Mouse (Mus musculus): ENCODE measurements around the gene Smco3. TPM values are rescaled to one million over a fixed set of nuclear protein-coding genes. Genes with fewer than 3 reads are reported as not detected.

The Smco3 gene
- polyA plus RNA-seq, 1 experiment from 2014 or later: 0.19 TPM

- no peak for ATAC-seq (ENCODE audit: low FRiP score)
- Histone ChIP-seq H3K36me3 (peaks cover 60% of the 10 kb centered on the region), H3K4me1 (replicated peaks) (peaks cover 18% of the 10 kb centered on the region), H3K4me3 (no peak overlapping the region), H3K4me2 (no peak overlapping the region), H3K9me3 (no peaks in the 10 kb centered on the region), H3K27ac (no peak overlapping the region), H3K27me3 (no peaks in the 10 kb centered on the region), H3K9ac (no peak overlapping the region)
- WGBS: 49% methylated on average over 4 of the region's 4 CpGs
Measured at GRCm38 (mm10) chr6:136813117-136813516, 22.1 kb downstream of the Smco3 start.

GRCm38 (mm10) chr6:136811196-136811595 lies 24.1 kb downstream of the Smco3 start:
- no peak for ATAC-seq (ENCODE audit: low FRiP score)
- WGBS: 88% methylated on average over 10 of the region's 10 CpGs
- Histone ChIP-seq H3K36me3 (peaks cover 42% of the 10 kb centered on the region), H3K4me2 (no peak overlapping the region), H3K27me3 (no peaks in the 10 kb centered on the region), H3K4me1 (replicated peaks) (peaks cover 24% of the 10 kb centered on the region), H3K9ac (no peak overlapping the region), H3K9me3 (no peaks in the 10 kb centered on the region), H3K4me3 (no peak overlapping the region), H3K27ac (no peak overlapping the region)

GRCm38 (mm10) chr6:136809673-136810072 lies 25.6 kb downstream of the Smco3 start:
- peak overlapping the region; percentile 99 for H3K4me2 ChIP-seq
- no peak for ATAC-seq (ENCODE audit: low FRiP score)
- no peaks in the 10 kb centered on the region for H3K27me3 ChIP-seq
- peaks cover 29% of the 10 kb centered on the region for H3K4me1 ChIP-seq (replicated peaks)
- peaks cover 28% of the 10 kb centered on the region for H3K36me3 ChIP-seq
- H3K27ac ChIP-seq: no peak overlapping the region
- H3K9me3 ChIP-seq: no peaks in the 10 kb centered on the region
- peak overlapping the region; percentile 78; the same call in 1 of the 2 replicates for H3K4me3 ChIP-seq
- H3K9ac ChIP-seq: no peak overlapping the region
- WGBS: 80% methylated on average over 13 of the region's 13 CpGs

- Histone ChIP-seq H3K36me3 (peaks cover 22% of the 10 kb centered on the region), H3K9ac (peak overlapping the region; percentile 84), H3K27me3 (no peaks in the 10 kb centered on the region), H3K4me3 (peak overlapping the region; percentile 78), H3K9me3 (no peaks in the 10 kb centered on the region), H3K4me2 (peak overlapping the region; percentile 99), H3K4me1 (replicated peaks) (peaks cover 29% of the 10 kb centered on the region), H3K27ac (no peak overlapping the region)
- ATAC-seq (ENCODE audit: low FRiP score): no peak
- WGBS: 39% methylated on average over 14 of the region's 14 CpGs
Measured at GRCm38 (mm10) chr6:136809077-136809476, 26.2 kb downstream of the Smco3 start.

- WGBS: under 1% methylated on average over 28 of the region's 28 CpGs
- peak overlapping the region; percentile 84 for H3K9ac ChIP-seq
- no peaks in the 10 kb centered on the region for H3K9me3 ChIP-seq
- peak overlapping the region; percentile 58; the same call in 1 of the 2 replicates for H3K27ac ChIP-seq
- no peaks in the 10 kb centered on the region for H3K27me3 ChIP-seq
- peaks cover 29% of the 10 kb centered on the region for H3K4me1 ChIP-seq (replicated peaks)
- peak overlapping the region; percentile 78 for H3K4me3 ChIP-seq
- peak overlapping the region; percentile 99 for H3K4me2 ChIP-seq
- no peak; the same call in none of the 2 replicates for ATAC-seq (ENCODE audit: low FRiP score)
- peaks cover 18% of the 10 kb centered on the region for H3K36me3 ChIP-seq
Measured at GRCm38 (mm10) chr6:136808631-136809046, 26.6 kb downstream of the Smco3 start.

GRCm38 (mm10) chr6:136808014-136808417 lies 27.2 kb downstream of the Smco3 start, which contains the start of gene H2afj:
H2afj (plus strand) TSS chr6:136808244.
- Histone ChIP-seq H3K4me1 (replicated peaks) (peaks cover 35% of the 10 kb centered on the region), H3K9me3 (no peaks in the 10 kb centered on the region), H3K9ac (peak within 1 kb of the TSS; percentile 84), H3K36me3 (peaks cover 13% of the 10 kb centered on the region), H3K27ac (peak within 1 kb of the TSS; percentile 74), H3K4me2 (peak within 1 kb of the TSS; percentile 99), H3K4me3 (peak within 1 kb of the TSS; percentile 78), H3K27me3 (no peaks in the 10 kb centered on the region)
- 1% methylated on average over 34 of the region's 34 CpGs for WGBS
- peak; percentile 86 for ATAC-seq (ENCODE audit: low FRiP score)

- H3K36me3 ChIP-seq: peaks cover 8% of the 10 kb centered on the region
- ATAC-seq (ENCODE audit: low FRiP score): peak; percentile 6
- WGBS: 37% methylated on average over 18 of the region's 18 CpGs
- peak overlapping the region; percentile 57 for H3K9ac ChIP-seq
- H3K4me1 ChIP-seq (replicated peaks): peaks cover 38% of the 10 kb centered on the region
- peak overlapping the region; percentile 99 for H3K4me2 ChIP-seq
- H3K27me3 ChIP-seq: no peaks in the 10 kb centered on the region
- peak overlapping the region; percentile 74 for H3K27ac ChIP-seq
- H3K4me3 ChIP-seq: peak overlapping the region; percentile 78
- H3K9me3 ChIP-seq: no peaks in the 10 kb centered on the region
Measured at GRCm38 (mm10) chr6:136807395-136808013, 27.7 kb downstream of the Smco3 start.

- no peak for ATAC-seq (ENCODE audit: low FRiP score)
- peaks cover 38% of the 10 kb centered on the region for H3K4me1 ChIP-seq (replicated peaks)
Measured at GRCm38 (mm10) chr6:136806819-136807218, 28.4 kb downstream of the Smco3 start.

GRCm38 (mm10) chr6:136805409-136805775 lies 29.9 kb downstream of the Smco3 start:
- peaks cover 38% of the 10 kb centered on the region for H3K4me1 ChIP-seq (replicated peaks)
- 91% methylated on average over 1 of the region's 1 CpGs for WGBS
- no peak overlapping the region for H3K4me3 ChIP-seq
- H3K27me3 ChIP-seq: no peaks in the 10 kb centered on the region
- no peaks in the 10 kb centered on the region for H3K9me3 ChIP-seq
- H3K9ac ChIP-seq: no peak overlapping the region
- ATAC-seq (ENCODE audit: low FRiP score): no peak
- no peaks in the 10 kb centered on the region for H3K36me3 ChIP-seq
- no peak overlapping the region for H3K4me2 ChIP-seq
- H3K27ac ChIP-seq: no peak overlapping the region

More at GRCm38 (mm10) chr6:136806819-136807218, 28.4 kb downstream of the Smco3 start:
- Histone ChIP-seq H3K36me3 (peaks cover 1% of the 10 kb centered on the region), H3K9ac (no peak overlapping the region), H3K9me3 (no peaks in the 10 kb centered on the region), H3K4me2 (no peak overlapping the region), H3K4me3 (no peak overlapping the region), H3K27me3 (no peaks in the 10 kb centered on the region), H3K27ac (no peak overlapping the region)
- 75% methylated on average over 5 of the region's 5 CpGs for WGBS

- Histone ChIP-seq H3K36me3 (no peaks in the 10 kb centered on the region), H3K27ac (peak overlapping the region; percentile 100), H3K4me2 (peak overlapping the region; percentile 81), H3K9ac (peak overlapping the region; percentile 99), H3K9me3 (no peaks in the 10 kb centered on the region), H3K4me1 (replicated peaks) (peaks cover 33% of the 10 kb centered on the region), H3K4me3 (peak overlapping the region; percentile 72), H3K27me3 (no peaks in the 10 kb centered on the region)
- 36% methylated on average over 9 of the region's 9 CpGs for WGBS
- ATAC-seq (ENCODE audit: low FRiP score): no peak
Measured at GRCm38 (mm10) chr6:136804705-136805408, 30.4 kb downstream of the Smco3 start.

GRCm38 (mm10) chr6:136803739-136804633 lies 31.3 kb downstream of the Smco3 start, which contains the start of gene Hist4h4:
Hist4h4 (minus strand) TSS chr6:136804415.
- ATAC-seq (ENCODE audit: low FRiP score): peak; percentile 80
- Histone ChIP-seq H3K9me3 (no peaks in the 10 kb centered on the region), H3K27me3 (no peaks in the 10 kb centered on the region), H3K4me2 (peak within 1 kb of the TSS; percentile 81), H3K4me1 (replicated peaks) (peaks cover 24% of the 10 kb centered on the region), H3K36me3 (no peaks in the 10 kb centered on the region), H3K4me3 (peak within 1 kb of the TSS; percentile 72), H3K27ac (peak within 1 kb of the TSS; percentile 100), H3K9ac (peak within 1 kb of the TSS; percentile 99)
- under 1% methylated on average over 50 of the region's 50 CpGs for WGBS

Data from hindbrain, embryonic 13.5 days (tissue).